Mouse (Mus musculus) liver, postnatal 0 days (tissue): Measurements from ENCODE around the gene Pglyrp2. TPM values are rescaled to one million over a fixed set of nuclear protein-coding genes. Genes with fewer than 3 reads are reported as not detected.

Source experiments
- ATAC-seq: fragments of 200-750 bp; cut with Nextera tagmentation; 2 replicates; pipeline ENCODE4 v1.8.0; 2017; ENCODE audit warnings: mild to moderate bottlenecking, moderate library complexity
- DNase-seq: peaks from one replicate; pipeline ENCODE4 v3.0.0-alpha.2; 2016
- H3K27ac ChIP-seq: fragments of 300-500 bp; sonication (generic); 2 replicates; pipeline ENCODE4 v1.5.1; 2014; ENCODE audit warnings: antibody characterized with exemption, moderate library complexity, mild to moderate bottlenecking, low read depth
- H3K27me3 ChIP-seq: fragments of 300-500 bp; sonication (generic); 2 replicates; pipeline ENCODE4 v1.6.1; 2014; ENCODE audit warnings: low read length, control low read depth, mixed read lengths; ENCODE audit not compliant: insufficient read depth
- H3K36me3 ChIP-seq: fragments of 300-500 bp; sonication (generic); replicated peaks from 2 replicates; pipeline ENCODE4 v1.6.1; 2014; ENCODE audit warnings: mild to moderate bottlenecking, control low read depth, low read length, moderate library complexity, mixed read lengths; ENCODE audit not compliant: insufficient read depth
- H3K4me1 ChIP-seq: fragments of 300-500 bp; sonication (generic); 2 replicates; pipeline ENCODE4 v1.6.1; 2014; ENCODE audit warnings: antibody characterized with exemption, mild to moderate bottlenecking, control low read depth; ENCODE audit not compliant: insufficient read depth
- H3K4me2 ChIP-seq: fragments of 300-500 bp; sonication (generic); 2 replicates; pipeline ENCODE4 v1.6.1; 2014; ENCODE audit warnings: low read depth, mild to moderate bottlenecking, low read length, moderate library complexity, mixed read lengths
- H3K4me3 ChIP-seq: fragments of 300-500 bp; sonication (generic); 2 replicates; pipeline ENCODE4 v1.5.1; 2014; ENCODE audit warnings: low read depth, low read length
- H3K9ac ChIP-seq: fragments of 300-500 bp; sonication (generic); replicated peaks from 2 replicates; pipeline ENCODE4 v1.6.1; 2014; ENCODE audit warnings: mild to moderate bottlenecking, moderate library complexity
- H3K9me3 ChIP-seq: fragments of 300-500 bp; sonication (generic); 2 replicates; pipeline ENCODE4 v1.6.1; 2016; ENCODE audit warnings: mild to moderate bottlenecking, control low read depth, low read length, mixed read lengths
- CTCF ChIP-seq: sonication (generic); IDR thresholded peaks from 2 replicates; pipeline ENCODE4 v1.5.1; 2016; ENCODE audit warnings: antibody characterized with exemption, low read depth
- EP300 ChIP-seq: IDR thresholded peaks from 2 replicates; pipeline ENCODE4 v1.6.1; 2016; ENCODE audit warnings: antibody characterized with exemption, low read depth, mild to moderate bottlenecking
- WGBS: fragments of 180-500 bp; shearing (Covaris S2); extraction: QIAGEN DNeasy Blood & Tissue Kit; methylation state at CpG from one replicate; pipeline ENCODE4 v1.1.7; 2014; ENCODE audit not compliant: insufficient replicate concordance; 5-methylcytosine and 5-hydroxymethylcytosine counted together
- polyA plus RNA-seq: library from polyadenylated mRNA; unstranded; fragments of >200 nt; fragmentation: Nextera tagmentation; extraction: Ambion mirVana; gene quantifications from 2 replicates; pipeline ENCODE4 v1.2.1, GENCODE M21; 2015

The Pglyrp2 gene
- polyA plus RNA-seq, 1 experiment from 2014 or later: 53.7 TPM

DNA sequence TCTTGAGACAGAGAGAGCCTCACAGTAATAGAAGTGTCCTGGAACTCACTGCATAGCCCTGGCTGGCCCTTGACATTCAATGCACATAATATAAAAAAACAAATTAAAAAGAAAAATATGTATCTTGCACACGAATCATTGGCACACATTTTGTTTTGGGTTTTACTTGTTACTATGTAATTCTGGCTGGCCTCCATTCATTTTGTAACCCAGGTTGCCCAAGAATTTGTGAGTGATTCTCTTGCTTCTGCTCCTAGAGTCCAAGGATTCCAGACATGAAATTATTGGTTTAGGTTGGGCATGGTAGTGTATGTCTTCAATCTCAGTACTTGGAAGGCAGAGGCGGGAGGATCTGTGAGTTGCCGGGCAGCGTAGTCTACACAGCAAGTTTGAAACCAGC, 13.1 kb upstream of the Pglyrp2 start:
- DNase-seq (no peak), ATAC-seq (no peak)
- Histone ChIP-seq H3K9ac (no peak overlapping the region), H3K4me2 (no peak overlapping the region), H3K4me3 (no peak overlapping the region), H3K27me3 (no peaks in the 10 kb centered on the region), H3K9me3 (no peaks in the 10 kb centered on the region), H3K4me1 (no peaks in the 10 kb centered on the region), H3K27ac (no peak overlapping the region), H3K36me3 (no peaks in the 10 kb centered on the region)
- WGBS: 86% methylated on average over 4 of the region's 4 CpGs
- no peak for TF ChIP-seq CTCF
- TF ChIP-seq EP300: no peak

DNA sequence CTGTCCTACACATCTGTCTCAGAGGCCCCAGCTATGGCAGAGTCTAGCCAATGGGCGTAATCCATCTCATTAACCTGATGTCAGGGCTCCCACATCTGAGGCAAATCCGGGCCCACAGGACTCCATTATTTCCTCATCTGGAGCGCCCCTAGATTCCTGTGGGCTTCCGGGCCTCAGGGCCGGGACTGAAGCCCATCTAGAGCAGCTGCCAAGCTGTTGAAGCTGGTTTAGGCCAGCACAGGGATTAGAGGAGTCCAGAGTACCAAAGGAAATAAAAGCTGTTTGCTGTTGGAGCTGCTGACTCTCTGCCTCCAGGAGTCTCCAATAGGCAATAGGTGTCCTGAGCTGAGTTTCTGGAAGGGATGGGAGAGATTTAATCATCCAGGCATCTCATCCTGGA, 11.2 kb upstream of the Pglyrp2 start:
- ATAC-seq: no peak
- TF ChIP-seq EP300 (no peak), CTCF (no peak)

DNA sequence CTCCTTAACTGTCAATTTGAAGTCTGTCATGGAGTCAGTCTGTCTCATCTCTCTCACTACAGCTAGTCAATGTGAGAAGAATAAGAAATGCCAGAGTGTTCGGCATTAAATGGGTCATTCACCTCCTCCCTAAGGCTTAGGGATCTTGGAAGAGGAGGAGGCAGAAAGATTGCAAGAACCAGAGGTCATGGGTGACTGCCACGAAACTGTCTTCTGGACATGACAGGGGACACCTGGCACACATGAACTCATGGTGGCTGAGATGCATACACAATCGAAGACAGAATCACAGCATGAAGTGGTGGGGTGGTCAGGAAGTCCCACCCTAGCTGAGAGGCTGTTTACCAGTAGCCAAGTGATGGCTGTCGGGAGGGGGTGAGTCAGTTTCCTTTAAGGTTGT, 10.4 kb upstream of the Pglyrp2 start:
- DNase-seq (no peak), ATAC-seq (no peak)
- no peak overlapping the region for H3K4me3 ChIP-seq
- H3K27me3 ChIP-seq: no peaks in the 10 kb centered on the region
- 59% methylated on average over 4 of the region's 4 CpGs for WGBS
- no peak overlapping the region for H3K27ac ChIP-seq
- H3K9ac ChIP-seq: no peak overlapping the region
- H3K4me2 ChIP-seq: no peak overlapping the region
- H3K36me3 ChIP-seq: no peaks in the 10 kb centered on the region
- TF ChIP-seq CTCF: no peak
- no peak for TF ChIP-seq EP300
- H3K9me3 ChIP-seq: no peaks in the 10 kb centered on the region
- H3K4me1 ChIP-seq: no peaks in the 10 kb centered on the region

More for the DNA sequence above, 11.2 kb upstream of the Pglyrp2 start:
- Histone ChIP-seq H3K4me1 (no peaks in the 10 kb centered on the region), H3K4me2 (no peak overlapping the region), H3K27ac (no peak overlapping the region), H3K9ac (no peak overlapping the region), H3K27me3 (no peaks in the 10 kb centered on the region), H3K4me3 (no peak overlapping the region), H3K9me3 (no peaks in the 10 kb centered on the region), H3K36me3 (no peaks in the 10 kb centered on the region)
- WGBS: 69% methylated on average over 5 of the region's 5 CpGs
- DNase-seq: no peak

DNA sequence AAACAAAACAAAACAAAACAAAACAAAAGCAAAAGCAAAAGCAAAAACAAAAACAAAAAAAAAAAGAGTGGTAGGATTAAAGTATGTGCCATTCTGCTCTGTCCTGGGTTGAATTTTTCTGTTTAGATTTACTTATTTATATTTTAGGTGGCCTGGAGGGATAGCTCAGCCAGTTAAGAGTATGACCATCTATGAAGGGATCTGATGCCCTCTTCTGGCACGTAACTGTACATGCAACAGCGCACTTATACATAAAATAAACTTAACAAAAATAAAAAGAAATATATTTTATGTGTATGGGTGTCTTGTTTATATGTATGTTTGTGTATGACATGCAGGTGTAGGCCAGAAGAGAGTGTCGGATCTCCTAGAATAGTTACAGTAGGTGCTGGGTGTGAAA, 8.0 kb upstream of the Pglyrp2 start:
- no peaks in the 10 kb centered on the region for H3K36me3 ChIP-seq
- peaks cover 3% of the 10 kb centered on the region; the same call in 1 of the 2 replicates for H3K4me1 ChIP-seq
- no peaks in the 10 kb centered on the region for H3K9me3 ChIP-seq
- H3K27me3 ChIP-seq: no peaks in the 10 kb centered on the region
- H3K4me2 ChIP-seq: no peak overlapping the region
- H3K27ac ChIP-seq: no peak overlapping the region
- no peak overlapping the region for H3K9ac ChIP-seq
- 51% methylated on average over 3 of the region's 3 CpGs for WGBS
- H3K4me3 ChIP-seq: no peak overlapping the region
- peak; percentile 72 for TF ChIP-seq CTCF
- TF ChIP-seq EP300: no peak
- ATAC-seq (0 out of 2 replicates have a peak, but pooled peaks have one; percentile 40), DNase-seq (no peak)

DNA sequence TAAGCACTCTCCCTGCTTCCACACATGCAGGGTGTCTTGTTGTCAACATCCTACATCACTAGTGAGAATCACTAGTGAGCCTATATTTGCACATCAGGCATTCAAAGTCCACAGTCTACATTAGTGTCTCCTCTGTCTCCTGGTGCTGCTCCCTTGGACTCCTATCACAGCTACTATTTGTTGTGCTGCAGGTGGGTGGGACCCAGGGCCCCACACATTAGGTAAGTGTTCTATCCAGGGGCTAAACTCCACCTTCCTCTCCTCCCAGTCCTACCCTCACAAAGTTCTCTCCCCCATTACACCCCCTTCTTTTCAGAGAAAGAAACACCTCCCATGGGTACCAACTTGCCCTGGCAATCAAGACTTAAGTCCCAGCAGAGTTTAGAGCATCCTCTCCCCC, 2.6 kb upstream of the Pglyrp2 start:
- no peak for DNase-seq
- Histone ChIP-seq H3K27me3 (no peaks in the 10 kb centered on the region), H3K9ac (no peak overlapping the region), H3K4me2 (no peak overlapping the region), H3K4me3 (no peak overlapping the region), H3K27ac (no peak overlapping the region), H3K36me3 (no peaks in the 10 kb centered on the region), H3K4me1 (peaks cover 10% of the 10 kb centered on the region; the same call in 1 of the 2 replicates), H3K9me3 (no peaks in the 10 kb centered on the region)
- TF ChIP-seq EP300: no peak
- TF ChIP-seq CTCF: no peak
- ATAC-seq: peak; percentile 93

DNA sequence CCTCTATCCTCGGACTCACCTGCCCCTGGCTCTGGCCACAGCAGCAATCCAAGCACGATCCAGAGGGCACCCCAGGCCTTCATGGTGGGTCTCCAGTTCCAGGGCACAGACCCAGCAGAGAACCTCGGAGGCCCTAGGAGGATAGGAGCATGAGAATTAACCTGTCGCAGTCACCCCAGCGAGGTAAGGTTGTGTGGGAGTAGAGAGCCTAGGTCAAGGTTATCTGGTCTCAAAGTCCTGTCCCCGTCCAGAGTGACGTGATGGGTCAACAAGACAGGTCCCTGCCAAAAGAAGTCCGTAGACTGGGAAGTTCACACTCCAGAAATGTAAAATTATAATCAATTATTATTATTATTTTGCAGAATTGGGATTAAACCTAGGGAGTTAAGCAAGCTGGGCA, 3.2 kb downstream of the Pglyrp2 start:
- Histone ChIP-seq H3K4me1 (0 out of 2 replicates have a peak, but pooled peaks cover 4% of the 10 kb centered on the region), H3K4me2 (peak overlapping the region; percentile 52), H3K4me3 (peak overlapping the region; percentile 37), H3K36me3 (no peaks in the 10 kb centered on the region; the same call in 1 of the 2 replicates), H3K9me3 (no peaks in the 10 kb centered on the region), H3K27ac (peak overlapping the region; percentile 81), H3K27me3 (no peaks in the 10 kb centered on the region), H3K9ac (peak overlapping the region; percentile 53)
- TF ChIP-seq CTCF: no peak
- TF ChIP-seq EP300: no peak
- DNase-seq (peak; percentile 40), ATAC-seq (peak; percentile 87)
- 66% methylated on average over 8 of the region's 8 CpGs for WGBS

DNA sequence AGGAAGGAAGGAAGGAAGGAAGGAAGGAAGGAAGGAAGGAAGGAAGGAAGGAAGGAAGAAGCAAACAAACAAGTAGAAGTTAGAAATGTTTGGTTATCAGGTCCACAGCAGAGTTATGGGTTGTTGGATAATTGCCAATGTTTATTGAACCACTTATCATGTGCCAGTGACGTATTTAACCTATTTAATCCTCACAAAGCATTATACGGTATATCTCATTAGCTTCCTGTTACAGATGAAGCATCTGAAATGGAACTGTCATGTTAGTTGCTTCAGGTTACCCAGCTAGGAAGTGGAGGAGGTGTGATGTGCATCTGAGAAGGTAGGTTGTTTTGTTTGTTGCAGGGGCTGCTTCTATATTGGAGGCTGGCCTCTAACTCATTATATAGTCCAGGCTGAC, 4.0 kb downstream of the Pglyrp2 start:
- Histone ChIP-seq H3K27ac (peak overlapping the region; percentile 81), H3K9me3 (no peaks in the 10 kb centered on the region), H3K4me1 (0 out of 2 replicates have a peak, but pooled peaks cover 4% of the 10 kb centered on the region), H3K36me3 (no peaks in the 10 kb centered on the region; the same call in 1 of the 2 replicates), H3K9ac (peak overlapping the region; percentile 53), H3K4me2 (peak overlapping the region; percentile 52), H3K27me3 (no peaks in the 10 kb centered on the region), H3K4me3 (peak overlapping the region; percentile 37)
- no peak for DNase-seq
- 45% methylated on average over 2 of the region's 2 CpGs for WGBS
- no peak for ATAC-seq
- TF ChIP-seq CTCF (no peak), EP300 (no peak)
